Mouse (Mus musculus) lung, postnatal 10 days (tissue): Measurements from ENCODE around the gene Ube2e1.
A peak's percentile ranks its signal among the peaks of the same experiment; 100 is the strongest.
"Not testable (repeated sequence)": the region's sequence is repeated elsewhere in the genome, so short reads cannot be mapped to it uniquely, and the experiment has no call there.

Experiments
- DNase-seq: peaks from one replicate; pipeline ENCODE4 v3.0.0; 2021

The Ube2e1 gene

GRCm38 (mm10) chr14:18240132-18240531, 91.5 kb downstream of the Ube2e1 start:
- no peak for DNase-seq

- peak; percentile 100 for DNase-seq
Measured at GRCm38 (mm10) chr14:18238750-18239731, 92.6 kb downstream of the Ube2e1 start, which contains the start of gene Nr1d2. Nr1d2 (minus strand) TSS chr14:18239127.

DNA sequence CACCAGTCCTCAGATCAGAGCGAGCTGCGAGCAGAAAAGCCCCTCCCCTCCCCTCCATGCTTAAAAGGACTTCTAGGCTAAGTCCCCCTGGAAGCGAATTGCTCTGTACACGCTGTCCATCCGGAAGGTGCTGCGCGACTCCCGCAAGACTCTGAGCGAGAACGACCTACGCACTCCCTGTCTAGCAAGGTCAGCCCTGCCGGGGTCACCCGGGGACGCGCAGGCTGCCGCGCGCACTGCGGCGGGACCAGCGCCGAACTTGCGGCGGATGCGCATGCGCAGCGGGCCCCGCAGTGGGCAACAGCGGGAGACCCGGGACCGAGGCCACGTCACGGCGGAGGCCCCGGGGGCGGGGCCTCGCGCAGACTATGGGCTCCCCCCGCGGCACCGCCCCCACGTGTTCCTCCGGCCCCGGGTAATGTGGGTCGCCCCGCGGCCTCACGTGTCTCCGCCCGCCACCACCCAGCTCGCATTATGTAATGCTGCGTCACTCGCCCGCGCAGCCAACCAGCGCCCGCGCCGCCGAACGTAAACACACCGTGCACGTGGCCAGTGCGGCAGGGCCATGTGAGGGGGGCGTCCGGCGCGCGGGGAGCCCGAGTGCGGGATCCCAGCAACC, 93.4 kb downstream of the Ube2e1 start:
- peak; percentile 98 for DNase-seq

- no peak for DNase-seq
Measured at GRCm38 (mm10) chr14:18237381-18237780, 94.3 kb downstream of the Ube2e1 start.

DNA sequence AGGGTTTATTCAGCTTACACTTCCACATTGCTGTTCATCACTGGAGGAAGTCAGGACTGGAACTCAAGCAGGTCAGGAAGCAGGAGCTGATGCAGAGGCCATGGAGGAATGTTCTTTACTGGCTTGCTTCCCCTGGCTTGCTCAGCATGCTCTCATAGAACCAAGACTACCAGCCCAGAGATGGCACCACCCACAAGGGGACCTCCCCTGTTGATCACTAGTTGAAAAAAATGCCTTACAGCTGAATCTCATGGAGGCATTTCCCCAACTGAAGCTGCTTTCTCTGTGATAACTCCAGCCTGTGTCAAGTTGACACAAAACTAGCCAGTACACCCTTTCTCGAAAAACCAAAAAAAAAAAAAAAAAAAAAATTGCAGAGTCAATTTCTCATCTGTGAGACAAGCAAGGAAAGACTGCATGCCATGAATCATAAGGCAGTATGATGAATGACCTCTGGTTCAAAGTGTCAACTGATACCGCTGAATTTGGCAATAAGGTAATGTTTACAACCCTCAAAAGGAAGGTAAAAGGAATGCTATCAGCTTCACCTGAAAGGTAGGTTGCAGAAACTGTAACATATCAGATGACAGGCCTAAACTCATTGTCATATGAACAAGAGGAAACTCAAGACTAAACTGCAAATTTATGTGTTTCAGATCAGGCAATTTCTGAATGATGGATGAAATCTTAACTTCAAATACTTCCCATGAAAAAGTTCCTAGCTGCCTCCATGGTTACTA, 95.0 kb downstream of the Ube2e1 start:
- not testable (repeated sequence) for DNase-seq

GRCm38 (mm10) chr14:18233981-18234960, 97.4 kb downstream of the Ube2e1 start:
- no peak for DNase-seq

GRCm38 (mm10) chr14:18233076-18233475, 98.6 kb downstream of the Ube2e1 start:
- DNase-seq: no peak
